Mouse (Mus musculus): ENCODE measurements around the gene AL732309.1.
A peak's percentile ranks its signal among the peaks of the same experiment; 100 is the strongest.

Gene AL732309.1

GRCm38 (mm10) chr2:25213266-25213865, 33.3 kb downstream of the AL732309.1 start:
- DNase-seq (ENCODE audit: low read depth): no peak

GRCm38 (mm10) chr2:25211121-25211670, 35.5 kb downstream of the AL732309.1 start, which contains the start of gene Nelfb:
Gene Nelfb (minus strand): TSS chr2:25211489.
- DNase-seq (ENCODE audit: low read depth): peak; percentile 87

GRCm38 (mm10) chr2:25210686-25211085, 36.0 kb downstream of the AL732309.1 start:
- DNase-seq (ENCODE audit: low read depth): no peak

- DNase-seq (ENCODE audit: low read depth): no peak
Observed at GRCm38 (mm10) chr2:25207593-25207992, 39.1 kb downstream of the AL732309.1 start.

GRCm38 (mm10) chr2:25203631-25204214, 42.9 kb downstream of the AL732309.1 start:
- DNase-seq (ENCODE audit: low read depth): no peak

DNA sequence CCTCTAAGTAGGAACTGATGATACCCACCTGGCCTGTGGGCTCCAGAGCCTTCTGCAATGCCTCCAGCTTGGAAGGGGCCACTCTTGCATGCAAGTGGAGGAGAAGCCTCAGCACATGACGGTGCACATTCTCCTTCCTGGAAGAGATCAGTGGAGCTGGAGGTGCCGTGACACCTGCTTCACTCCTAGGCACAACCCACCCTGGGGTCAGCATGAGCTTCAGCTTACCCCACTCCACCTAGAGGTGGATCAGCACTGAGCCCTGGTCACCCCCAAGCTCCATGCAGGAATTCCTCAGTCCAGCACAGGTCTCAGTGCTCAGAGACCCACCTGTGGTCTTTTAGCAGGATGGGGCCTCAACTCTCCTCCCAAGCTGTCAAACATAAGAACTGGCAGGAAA, 46.0 kb downstream of the AL732309.1 start:
- no peak for DNase-seq (ENCODE audit: low read depth)

DNA sequence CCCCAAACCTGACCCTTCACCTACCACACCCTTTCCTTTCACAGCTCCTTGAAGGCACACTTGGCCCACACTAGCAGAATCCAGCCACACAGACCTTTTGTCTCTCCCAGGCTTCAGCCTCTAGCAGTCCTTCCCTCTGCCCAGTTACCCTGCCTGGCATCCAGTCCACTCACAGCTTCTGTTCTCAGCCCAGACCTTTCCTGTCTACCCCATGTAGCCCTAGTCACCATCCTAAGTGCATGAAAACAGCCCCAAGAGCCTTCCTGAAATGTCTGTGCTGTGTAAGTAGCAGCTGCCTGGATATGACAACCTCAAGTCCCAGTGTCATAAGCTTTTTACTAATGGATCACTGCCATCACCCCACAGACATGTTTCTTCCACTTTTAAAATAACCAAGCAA, 48.7 kb downstream of the AL732309.1 start:
- DNase-seq (ENCODE audit: low read depth): no peak

GRCm38 (mm10) chr2:25197191-25197590, 49.5 kb downstream of the AL732309.1 start:
- DNase-seq (ENCODE audit: low read depth): no peak

GRCm38 (mm10) chr2:25196172-25196954, 50.3 kb downstream of the AL732309.1 start, which contains the start of gene Tor4a:
Gene Tor4a (minus strand): TSS chr2:25196886.
- no peak for DNase-seq (ENCODE audit: low read depth)

DNA sequence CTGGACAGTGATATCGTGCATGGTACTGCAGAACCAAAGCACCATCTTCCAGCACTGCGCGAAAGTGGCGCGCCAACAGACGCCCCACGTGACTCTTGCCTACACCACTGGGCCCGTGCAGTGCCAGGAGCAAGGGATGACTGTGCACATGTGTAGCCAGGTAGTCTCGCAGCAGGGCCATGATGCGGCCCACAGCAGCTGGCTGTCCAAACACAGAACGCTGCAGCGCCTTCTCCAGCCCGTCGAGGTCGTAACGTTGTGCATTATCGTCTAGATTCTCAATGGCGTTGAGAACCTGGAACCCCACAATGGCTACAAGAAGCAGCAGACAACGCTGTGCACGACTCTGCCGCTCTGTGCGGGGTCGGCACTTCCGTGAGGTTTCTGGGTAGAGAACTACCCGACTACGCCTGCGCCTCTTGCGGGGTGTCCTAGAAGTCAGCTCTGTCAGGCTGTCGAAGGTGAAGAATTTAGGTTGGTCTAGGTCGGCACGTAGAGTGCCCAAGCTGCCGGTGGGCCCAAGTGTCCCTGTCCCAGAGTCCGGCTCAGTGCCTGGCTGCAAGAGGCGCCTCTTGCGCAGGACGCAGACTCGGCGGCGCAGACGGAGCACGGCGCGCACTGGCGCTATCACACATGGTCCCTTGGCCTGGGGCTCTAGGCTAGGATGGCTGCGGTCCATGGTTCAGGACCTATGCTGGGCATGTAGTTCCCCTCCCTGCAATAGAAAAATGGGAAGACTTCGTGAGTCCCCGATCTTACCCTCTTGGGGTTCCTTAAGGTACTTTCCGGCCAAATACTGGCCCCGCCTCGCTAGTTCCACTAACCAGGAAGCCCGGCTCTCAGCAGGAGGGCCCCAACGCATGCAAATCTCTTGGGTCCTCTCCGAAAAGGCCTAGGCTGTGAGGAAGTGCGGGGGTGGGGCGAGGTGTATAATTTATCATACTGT, 51.2 kb downstream of the AL732309.1 start:
- peak; percentile 67 for DNase-seq (ENCODE audit: low read depth)

Data from c-Kit-positive CD71-positive TER-119-negative erythroid progenitor cells, embryonic 14.5 days (primary cell).